Mouse (Mus musculus) bone marrow macrophage, adult 2 months (primary cell): ENCODE measurements around the gene Iqschfp.

Source experiments
- CTCF ChIP-seq: IDR thresholded peaks from 2 replicates; pipeline ENCODE4 v1.5.1; 2012; ENCODE audit warnings: low read depth, mild to moderate bottlenecking, low read length, moderate library complexity
- POLR2A ChIP-seq: IDR thresholded peaks from 2 replicates; pipeline ENCODE4 v1.6.1; 2012; ENCODE audit warnings: mild to moderate bottlenecking, low read depth, low read length, borderline replicate concordance

DNA sequence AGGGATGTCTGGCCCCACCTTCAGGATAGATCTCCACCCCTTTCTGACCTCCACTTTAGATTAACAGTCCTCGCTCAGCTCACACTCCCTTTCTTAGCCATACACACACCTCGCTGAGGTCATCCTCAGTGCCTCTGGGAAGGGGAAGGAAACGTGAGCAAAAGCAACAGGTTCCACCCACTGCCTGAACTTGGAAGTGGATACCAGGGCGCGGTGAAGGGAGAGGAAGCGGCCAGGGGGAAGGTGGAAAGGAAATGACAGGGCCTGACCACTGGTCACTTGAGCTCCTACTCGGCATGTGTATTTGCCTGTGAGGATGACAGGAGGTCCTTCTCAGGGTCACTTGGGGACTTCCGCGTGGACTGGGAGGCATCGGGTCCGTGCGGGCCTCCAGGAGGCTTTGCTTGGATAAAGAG is 601.1 kb downstream of the Iqschfp start:
- TF ChIP-seq CTCF (no peak), POLR2A (no peak)
